Mouse (Mus musculus): ENCODE data around the gene Tbx2.

- no peak for TF ChIP-seq CTCF (IDR thresholded peaks at IDR 0.05; ENCODE audit: extremely low read depth, insufficient read length, insufficient replicate concordance, low read depth, low read length)
- TF ChIP-seq POLR2A (IDR thresholded peaks at IDR 0.05; ENCODE audit: low read depth, low read length): no peak
Measured at GRCm38 (mm10) chr11:85821659-85822058, 10.7 kb upstream of the Tbx2 start.

All from small intestine, adult 2 months (tissue).